Mouse (Mus musculus) CH12.LX (cell line): Measurements from ENCODE around the gene Nccrp1. TPM values are rescaled to one million over a fixed set of nuclear protein-coding genes. Genes with fewer than 3 reads are reported as not detected.

Experiments
- DNase-seq: peaks from one replicate; pipeline ENCODE4 v3.0.0-alpha.2; 2013; ENCODE audit errors: extremely low read depth
- H3K27ac ChIP-seq: 2 replicates; pipeline ENCODE4 v1.5.1; 2012; ENCODE audit warnings: low read depth, mild to moderate bottlenecking, control low read depth, moderate library complexity; ENCODE audit not compliant: insufficient read depth
- H3K27me3 ChIP-seq: replicated peaks from 2 replicates; pipeline ENCODE3; 2012; ENCODE audit warnings: inconsistent platforms
- H3K36me3 ChIP-seq, 2 experiments: replicated peaks in 1 of 2; 2 replicates each; pipeline versions ENCODE3 to v1.6.1; 2012; ENCODE audit warnings: inconsistent platforms in 1 of 2, low read length in 1 of 2, mild to moderate bottlenecking in 1 of 2, mixed read lengths in 1 of 2, moderate library complexity in 1 of 2; ENCODE audit not compliant: control insufficient read depth in 1 of 2, insufficient read depth in 1 of 2
- H3K4me1 ChIP-seq, 2 experiments: 2 replicates each; pipeline ENCODE4 v1.6.1; 2012; ENCODE audit warnings: inconsistent platforms in 1 of 2, moderate library complexity in 1 of 2; ENCODE audit not compliant: insufficient read depth in 2 of 2, control insufficient read depth in 1 of 2
- H3K4me2 ChIP-seq: 2 replicates; pipeline ENCODE4 v1.6.1; 2012; ENCODE audit warnings: low read depth, mild to moderate bottlenecking, control low read depth; ENCODE audit not compliant: poor library complexity, insufficient read depth, severe bottlenecking
- H3K4me3 ChIP-seq, 3 experiments: fragments of 150-350 bp in 1 of 3; sonication (generic) in 1 of 3; replicated peaks in 1 of 3; 2 replicates each; pipeline versions ENCODE3 to v1.5.1; 2011 to 2012; ENCODE audit warnings: low read depth in 2 of 3, low read length in 2 of 3, mild to moderate bottlenecking in 2 of 3, moderate library complexity in 2 of 3, control low read depth in 1 of 3, improper control_type of control experiment in 1 of 3, inconsistent platforms in 1 of 3, mixed read lengths in 1 of 3; ENCODE audit not compliant: poor library complexity in 1 of 3
- H3K79me2 ChIP-seq: replicated peaks from 2 replicates; pipeline ENCODE4 v1.6.1; 2012; ENCODE audit warnings: mild to moderate bottlenecking, moderate library complexity; ENCODE audit not compliant: control insufficient read depth, poor library complexity, insufficient read depth, severe bottlenecking; ENCODE audit errors: extremely low read depth
- H3K9ac ChIP-seq: 2 replicates; pipeline ENCODE4 v1.6.1; 2012; ENCODE audit warnings: low read depth, mild to moderate bottlenecking, control low read depth, moderate library complexity; ENCODE audit not compliant: insufficient read depth
- H3K9me3 ChIP-seq: replicated peaks from 2 replicates; pipeline ENCODE3; 2012; ENCODE audit warnings: low read length, inconsistent platforms, mixed read lengths
- CHD1 ChIP-seq: IDR thresholded peaks from 2 replicates; pipeline ENCODE4 v1.6.1; 2012; ENCODE audit warnings: low read depth, low read length, improper control_type of control experiment, inconsistent platforms
- CHD2 ChIP-seq: IDR thresholded peaks from 2 replicates; pipeline ENCODE4 v1.6.1; 2011; ENCODE audit warnings: low read length, improper control_type of control experiment
- EP300 ChIP-seq: IDR thresholded peaks from 2 replicates; pipeline ENCODE4 v1.6.1; 2011; ENCODE audit warnings: low read length, improper control_type of control experiment
- ETS1 ChIP-seq: conservative IDR thresholded peaks from 2 replicates; pipeline ENCODE4 v1.6.1; 2012; ENCODE audit warnings: low read depth, mild to moderate bottlenecking, inconsistent platforms, low read length, improper control_type of control experiment, moderate library complexity
- IRF4 ChIP-seq: IDR thresholded peaks from 2 replicates; pipeline ENCODE4 v1.6.1; 2014; ENCODE audit warnings: low read depth, mild to moderate bottlenecking, inconsistent platforms, low read length, improper control_type of control experiment
- JUN ChIP-seq: IDR thresholded peaks from 2 replicates; pipeline ENCODE4 v1.6.1; 2011; ENCODE audit warnings: low read depth, mild to moderate bottlenecking, low read length, improper control_type of control experiment, moderate library complexity; ENCODE audit not compliant: insufficient read depth
- KAT2A ChIP-seq: IDR thresholded peaks from 2 replicates; pipeline ENCODE4 v1.6.1; 2012; ENCODE audit warnings: low read length, improper control_type of control experiment, inconsistent platforms; ENCODE audit not compliant: insufficient replicate concordance
- MXI1 ChIP-seq: IDR thresholded peaks from 2 replicates; pipeline ENCODE4 v1.6.1; 2011; ENCODE audit warnings: mild to moderate bottlenecking, low read depth, low read length, improper control_type of control experiment
- NRF1 ChIP-seq: IDR thresholded peaks from 2 replicates; pipeline ENCODE4 v1.6.1; 2014; ENCODE audit warnings: low read depth, mild to moderate bottlenecking, inconsistent platforms, low read length, improper control_type of control experiment, moderate library complexity
- POLR2A ChIP-seq: IDR thresholded peaks from 2 replicates; pipeline ENCODE4 v1.6.1; 2011; ENCODE audit warnings: low read depth, mild to moderate bottlenecking, improper control_type of control experiment, low read length
- POLR2AphosphoS2 ChIP-seq: IDR thresholded peaks from 2 replicates; pipeline ENCODE4 v1.6.1; 2011; ENCODE audit warnings: low read depth, low read length, improper control_type of control experiment
- SIN3A ChIP-seq: IDR thresholded peaks from 2 replicates; pipeline ENCODE4 v1.6.1; 2012; ENCODE audit warnings: low read length, improper control_type of control experiment, inconsistent platforms
- SMC3 ChIP-seq: IDR thresholded peaks from 2 replicates; pipeline ENCODE4 v1.6.1; 2011; ENCODE audit warnings: low read depth, low read length, improper control_type of control experiment
- TCF12 ChIP-seq: IDR thresholded peaks from 2 replicates; pipeline ENCODE4 v1.6.1; 2014; ENCODE audit warnings: low read depth, mild to moderate bottlenecking, inconsistent platforms, low read length, improper control_type of control experiment
- UBTF ChIP-seq: IDR thresholded peaks from 2 replicates; pipeline ENCODE4 v1.6.1; 2012; ENCODE audit warnings: low read depth, mild to moderate bottlenecking, inconsistent platforms, low read length, improper control_type of control experiment, moderate library complexity
- USF1 ChIP-seq: IDR thresholded peaks from 2 replicates; pipeline ENCODE4 v1.6.1; 2014; ENCODE audit warnings: low read depth, mild to moderate bottlenecking, inconsistent platforms, low read length, improper control_type of control experiment
- ZC3H11A ChIP-seq: IDR thresholded peaks from 2 replicates; pipeline ENCODE4 v1.6.1; 2012; ENCODE audit warnings: low read depth, mild to moderate bottlenecking, inconsistent platforms, low read length, improper control_type of control experiment
- ZNF384 ChIP-seq: IDR thresholded peaks from 2 replicates; pipeline ENCODE4 v1.6.1; 2012; ENCODE audit warnings: low read depth, low read length, improper control_type of control experiment, inconsistent platforms
- dilution Hi-C: fragments of 300-500 bp; cut with MboI; formaldehyde crosslinking; loops from 2 replicates; pipeline ENCODE4 v1.14.3; 2020; ENCODE audit warnings: low sequenced_read_pairs; ENCODE audit not compliant: extremely low pct_unique_long_range_greater_than_20kb, extremely low pct_ligation_motif_present
- in situ Hi-C: fragments of 300-500 bp; cut with MboI; formaldehyde crosslinking; loops from 3 replicates; pipeline ENCODE4 v1.14.3; 2019; ENCODE audit warnings: low sequenced_read_pairs, low pct_ligation_motif_present, low pct_unique_long_range_greater_than_20kb, mixed read lengths
- polyA plus RNA-seq: library from polyadenylated mRNA; unstranded; fragments of >175 nt; gene quantifications from 2 replicates; pipeline ENCODE4 v1.2.1, GENCODE M21; 2012; ENCODE audit warnings: low read depth; ENCODE audit not compliant: insufficient read length
- total RNA-seq, 2 experiments: library from RNA; depleted of rRNA; stranded (reverse); fragments of 300-350 nt in 1 of 2; fragments of >200 nt in 1 of 2; gene quantifications; 2 replicates each; pipeline ENCODE4 v1.2.3; 2012 to 2014

Nccrp1 gene
- total and polyA plus RNA-seq, 3 experiments, result not detected

DNA sequence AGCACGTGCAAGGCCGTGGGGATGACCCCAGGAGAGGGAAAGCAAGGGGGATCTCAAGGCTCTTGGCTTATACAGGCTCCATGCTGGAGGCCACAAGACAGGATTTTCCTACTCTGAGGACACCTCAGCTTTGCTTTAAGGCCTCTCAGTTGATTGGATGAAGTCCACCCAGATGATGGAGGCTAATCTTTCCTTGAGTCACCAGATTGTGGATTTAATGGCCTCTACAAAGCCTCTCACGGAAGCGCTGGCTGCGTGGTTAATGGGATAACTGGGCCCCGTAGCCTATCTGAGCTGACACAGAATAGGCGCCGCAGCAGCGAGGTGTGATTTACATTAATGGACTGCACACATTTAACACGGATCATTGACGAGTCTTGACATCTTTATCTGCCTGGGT lies 51.6 kb downstream of the Nccrp1 start:
- Histone ChIP-seq H3K4me2 (no peak overlapping the region), H3K36me3 (no peaks in the 10 kb centered on the region), H3K79me2 (no peaks in the 10 kb centered on the region), H3K4me1 (peaks cover 3 to 4% of the 10 kb centered on the region in 2 experiments; a peak in 2 of 4 replicates), H3K27ac (no peak overlapping the region), H3K9ac (no peak overlapping the region), H3K4me3 (no peak overlapping the region), H3K27me3 (peaks cover 23% of the 10 kb centered on the region), H3K9me3 (peaks cover 3% of the 10 kb centered on the region)
- no peak for DNase-seq
- dilution Hi-C loops (no loop called here), in situ Hi-C loops (loop anchor here (5.0 kb wide), 1 partner anchor 37 kb away; no protein-coding TSS in a partner anchor)
- TF ChIP-seq KAT2A, result no peak
- TF ChIP-seq POLR2AphosphoS2, result no peak
- TF ChIP-seq ZC3H11A, result no peak
- TF ChIP-seq USF1, result no peak
- TF ChIP-seq JUN, result no peak
- no peak for TF ChIP-seq ETS1
- no peak for TF ChIP-seq POLR2A
- TF ChIP-seq EP300, result no peak
- TF ChIP-seq TCF12, result no peak
- TF ChIP-seq NRF1, result no peak
- TF ChIP-seq MXI1, result no peak
- no peak for TF ChIP-seq SIN3A
- no peak for TF ChIP-seq IRF4
- TF ChIP-seq SMC3, result no peak
- no peak for TF ChIP-seq CHD1
- TF ChIP-seq CHD2, result no peak
- TF ChIP-seq UBTF, result no peak
- no peak for TF ChIP-seq ZNF384

Other genes with a start within 250 kb of the Nccrp1 start
Only the 20 nearest of the 24 such genes appear.
- 67.3 and 76.2 TPM in 2 replicates for gene Supt5, start 208.5 kb downstream of the Nccrp1 start, total RNA-seq (2012; rRNA removed)
- 33.8 and 35.5 TPM in 2 replicates for gene Supt5, start 208.5 kb downstream of the Nccrp1 start, total RNA-seq (2014; rRNA removed)
- gene Supt5, start 208.5 kb downstream of the Nccrp1 start, polyA plus RNA-seq, result 111 and 118 TPM in 2 replicates
- gene Rps16, start 196.6 kb downstream of the Nccrp1 start, total RNA-seq (2012; rRNA removed), result 1,915 and 2,040 TPM in 2 replicates
- gene Rps16, start 196.6 kb downstream of the Nccrp1 start, total RNA-seq (2014; rRNA removed), result 42.7 and 66.7 TPM in 2 replicates
- 1,205 and 1,254 TPM in 2 replicates for gene Rps16, start 196.6 kb downstream of the Nccrp1 start, polyA plus RNA-seq
- gene Plekhg2, start 174.7 kb downstream of the Nccrp1 start, total RNA-seq (2012; rRNA removed), result 3.3 and 4.7 TPM in 2 replicates
- 0.39 and 0.43 TPM in 2 replicates for gene Plekhg2, start 174.7 kb downstream of the Nccrp1 start, total RNA-seq (2014; rRNA removed)
- 5.2 and 5.5 TPM in 2 replicates for gene Plekhg2, start 174.7 kb downstream of the Nccrp1 start, polyA plus RNA-seq
- 2.8 and 3.5 TPM in 2 replicates for gene Zfp36, start 167.0 kb downstream of the Nccrp1 start, total RNA-seq (2012; rRNA removed)
- gene Zfp36, start 167.0 kb downstream of the Nccrp1 start, total RNA-seq (2014; rRNA removed), result 1.1 and 1.9 TPM in 2 replicates
- gene Zfp36, start 167.0 kb downstream of the Nccrp1 start, polyA plus RNA-seq, result 8.9 and 9.9 TPM in 2 replicates
- 23.5 and 27.8 TPM in 2 replicates for gene Med29, start 154.5 kb downstream of the Nccrp1 start, total RNA-seq (2012; rRNA removed)
- 19.4 and 19.8 TPM in 2 replicates for gene Med29, start 154.5 kb downstream of the Nccrp1 start, total RNA-seq (2014; rRNA removed)
- gene Med29, start 154.5 kb downstream of the Nccrp1 start, polyA plus RNA-seq, result 25.4 and 26.9 TPM in 2 replicates
- 45.9 and 71.0 TPM in 2 replicates for gene Paf1, start 154.3 kb downstream of the Nccrp1 start, total RNA-seq (2012; rRNA removed)
- gene Paf1, start 154.3 kb downstream of the Nccrp1 start, total RNA-seq (2014; rRNA removed), result 42.2 and 57.8 TPM in 2 replicates
- 105 and 151 TPM in 2 replicates for gene Paf1, start 154.3 kb downstream of the Nccrp1 start, polyA plus RNA-seq
- gene Gmfg, start 109.8 kb downstream of the Nccrp1 start, total RNA-seq (2012; rRNA removed), result 64.3 and 87.9 TPM in 2 replicates
- gene Gmfg, start 109.8 kb downstream of the Nccrp1 start, total RNA-seq (2014; rRNA removed), result 51.6 and 52.3 TPM in 2 replicates
- gene Gmfg, start 109.8 kb downstream of the Nccrp1 start, polyA plus RNA-seq, result 45.1 and 45.9 TPM in 2 replicates
- gene Lrfn1, start 95.3 kb downstream of the Nccrp1 start, total RNA-seq (2012; rRNA removed), result 1.9 and 2.7 TPM in 2 replicates
- 0.31 and 0.67 TPM in 2 replicates for gene Lrfn1, start 95.3 kb downstream of the Nccrp1 start, total RNA-seq (2014; rRNA removed)
- 0.99 and 1.00 TPM in 2 replicates for gene Lrfn1, start 95.3 kb downstream of the Nccrp1 start, polyA plus RNA-seq
- gene Ifnl2, start 36.8 kb downstream of the Nccrp1 start, total RNA-seq (2012; rRNA removed), result not detected in 2 replicates
- gene Ifnl2, start 36.8 kb downstream of the Nccrp1 start, total RNA-seq (2014; rRNA removed), result not detected in 2 replicates
- not detected in 2 replicates for gene Ifnl2, start 36.8 kb downstream of the Nccrp1 start, polyA plus RNA-seq
- gene Ifnl3, start 24.4 kb downstream of the Nccrp1 start, total RNA-seq (2012; rRNA removed), result not detected in 2 replicates
- not detected in 2 replicates for gene Ifnl3, start 24.4 kb downstream of the Nccrp1 start, total RNA-seq (2014; rRNA removed)
- not detected in 2 replicates for gene Ifnl3, start 24.4 kb downstream of the Nccrp1 start, polyA plus RNA-seq
- gene Sycn, start 6.4 kb downstream of the Nccrp1 start, total RNA-seq (2012; rRNA removed), result not detected in 2 replicates
- not detected in 2 replicates for gene Sycn, start 6.4 kb downstream of the Nccrp1 start, total RNA-seq (2014; rRNA removed)
- gene Sycn, start 6.4 kb downstream of the Nccrp1 start, polyA plus RNA-seq, result not detected in 2 replicates
- gene Samd4b, start 50.9 kb upstream of the Nccrp1 start, total RNA-seq (2012; rRNA removed), result 7.7 and 10.0 TPM in 2 replicates
- gene Samd4b, start 50.9 kb upstream of the Nccrp1 start, total RNA-seq (2014; rRNA removed), result 2.7 and 3.7 TPM in 2 replicates
- gene Samd4b, start 50.9 kb upstream of the Nccrp1 start, polyA plus RNA-seq, result 18.0 and 24.6 TPM in 2 replicates
- gene Pak4, start 50.9 kb upstream of the Nccrp1 start, total RNA-seq (2012; rRNA removed), result 8.3 and 10.7 TPM in 2 replicates
- 6.7 and 7.5 TPM in 2 replicates for gene Pak4, start 50.9 kb upstream of the Nccrp1 start, total RNA-seq (2014; rRNA removed)
- gene Pak4, start 50.9 kb upstream of the Nccrp1 start, polyA plus RNA-seq, result 10.5 and 11.2 TPM in 2 replicates
- not detected in 2 replicates for gene Acp7, start 84.1 kb upstream of the Nccrp1 start, total RNA-seq (2012; rRNA removed)
- not detected in 2 replicates for gene Acp7, start 84.1 kb upstream of the Nccrp1 start, total RNA-seq (2014; rRNA removed)
- not detected in 2 replicates for gene Acp7, start 84.1 kb upstream of the Nccrp1 start, polyA plus RNA-seq
- not detected in 2 replicates for gene Fbxo27, start 145.6 kb upstream of the Nccrp1 start, total RNA-seq (2012; rRNA removed)
- gene Fbxo27, start 145.6 kb upstream of the Nccrp1 start, total RNA-seq (2014; rRNA removed), result not detected in 2 replicates
- gene Fbxo27, start 145.6 kb upstream of the Nccrp1 start, polyA plus RNA-seq, result not detected in 2 replicates
- 0.13 and 0.25 TPM in 2 replicates for gene Fbxo17, start 169.6 kb upstream of the Nccrp1 start, total RNA-seq (2012; rRNA removed)
- not detected in 2 replicates for gene Fbxo17, start 169.6 kb upstream of the Nccrp1 start, total RNA-seq (2014; rRNA removed)
- gene Fbxo17, start 169.6 kb upstream of the Nccrp1 start, polyA plus RNA-seq, result 0.26 and 0.37 TPM in 2 replicates
- 112 and 137 TPM in 2 replicates for gene Mrps12, start 194.6 kb upstream of the Nccrp1 start, total RNA-seq (2012; rRNA removed)
- gene Mrps12, start 194.6 kb upstream of the Nccrp1 start, total RNA-seq (2014; rRNA removed), result 85.9 and 91.6 TPM in 2 replicates
- gene Mrps12, start 194.6 kb upstream of the Nccrp1 start, polyA plus RNA-seq, result 66.0 and 69.9 TPM in 2 replicates
- 16.7 and 17.1 TPM in 2 replicates for gene Sars2, start 194.7 kb upstream of the Nccrp1 start, total RNA-seq (2012; rRNA removed)
- gene Sars2, start 194.7 kb upstream of the Nccrp1 start, total RNA-seq (2014; rRNA removed), result 10.5 and 11.7 TPM in 2 replicates
- gene Sars2, start 194.7 kb upstream of the Nccrp1 start, polyA plus RNA-seq, result 24.7 and 24.9 TPM in 2 replicates
- gene Ccer2, start 208.9 kb upstream of the Nccrp1 start, total RNA-seq (2012; rRNA removed), result 0.17 TPM in 1 of 2 replicates, not detected in the other
- gene Ccer2, start 208.9 kb upstream of the Nccrp1 start, total RNA-seq (2014; rRNA removed), result not detected in 2 replicates
- gene Ccer2, start 208.9 kb upstream of the Nccrp1 start, polyA plus RNA-seq, result not detected in 2 replicates
- gene Sirt2, start 219.5 kb upstream of the Nccrp1 start, total RNA-seq (2012; rRNA removed), result 66.2 and 68.3 TPM in 2 replicates
- gene Sirt2, start 219.5 kb upstream of the Nccrp1 start, total RNA-seq (2014; rRNA removed), result 36.0 and 40.9 TPM in 2 replicates
- gene Sirt2, start 219.5 kb upstream of the Nccrp1 start, polyA plus RNA-seq, result 124 and 128 TPM in 2 replicates